Mouse (Mus musculus): ENCODE data around the gene Cacna1s. TPM values are rescaled to one million over a fixed set of nuclear protein-coding genes. Genes with fewer than 3 reads are reported as not detected.

The Cacna1s gene
- total RNA-seq, 2 experiments from 2014 or later = 779 to 840 TPM

DNA sequence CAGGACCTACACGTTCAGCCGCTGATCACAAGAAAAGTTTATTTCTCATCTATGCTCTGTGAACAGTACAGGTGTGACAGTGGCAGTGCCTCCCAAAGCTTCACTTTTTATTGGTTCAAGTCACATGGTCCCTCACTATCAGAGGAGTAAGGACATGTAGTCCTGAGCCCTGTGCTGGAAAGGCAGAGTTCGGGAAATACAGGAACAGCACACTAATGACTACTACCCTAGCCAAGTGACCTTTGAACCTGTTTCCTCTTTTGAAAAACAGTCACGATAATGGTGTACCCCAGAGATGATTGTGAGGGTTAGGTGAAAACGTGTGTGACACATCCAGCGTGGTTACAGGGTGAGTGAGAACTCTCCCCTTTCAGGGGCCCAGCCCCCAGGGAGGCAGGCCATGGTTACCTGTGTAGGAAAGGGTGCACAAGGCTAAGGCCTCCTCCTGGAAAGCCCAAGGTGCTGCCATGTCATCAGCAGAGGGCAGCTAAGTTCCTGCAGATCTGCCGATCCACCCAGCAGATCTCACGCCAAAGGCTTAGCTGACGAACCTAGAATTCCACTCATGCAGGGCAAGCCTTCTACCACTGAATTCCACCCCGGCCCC lies 73.7 kb downstream of the Cacna1s start:
- intact Hi-C loops (cut with DNase I) = no loop called here
- H3K4me3 ChIP-seq = no peak overlapping the region
- no peak for TF ChIP-seq CTCF (IDR thresholded peaks at IDR 0.05)
- 0 out of 2 replicates have a peak overlapping the region, but pooled peaks have one; percentile 16 for H3K27ac ChIP-seq
- DNase-seq = no peak

DNA sequence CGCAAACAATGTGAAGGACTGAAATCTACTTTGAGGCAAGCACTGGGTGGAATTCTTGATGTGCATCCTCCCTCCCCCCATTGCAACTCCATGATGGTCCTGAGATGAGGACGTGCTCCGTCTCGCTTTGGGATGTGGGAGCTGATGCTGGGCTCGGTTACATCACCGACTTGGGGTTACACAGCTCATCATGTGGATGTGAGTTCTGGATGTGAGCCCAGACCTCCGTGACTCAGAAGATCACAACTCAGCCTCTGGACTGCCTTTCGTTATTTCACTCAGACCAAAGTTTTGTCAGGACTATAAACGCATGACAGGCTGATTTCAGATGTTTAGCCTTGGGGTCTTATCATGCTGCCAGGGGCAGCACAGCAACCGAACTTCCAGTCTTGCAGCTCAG lies 74.3 kb downstream of the Cacna1s start:
- Histone ChIP-seq H3K4me3 (no peak overlapping the region), H3K27ac (peak overlapping the region; percentile 41)
- intact Hi-C loops (cut with DNase I) = no loop called here
- DNase-seq = peak; percentile 81
- no peak for TF ChIP-seq CTCF (IDR thresholded peaks at IDR 0.05)

DNA sequence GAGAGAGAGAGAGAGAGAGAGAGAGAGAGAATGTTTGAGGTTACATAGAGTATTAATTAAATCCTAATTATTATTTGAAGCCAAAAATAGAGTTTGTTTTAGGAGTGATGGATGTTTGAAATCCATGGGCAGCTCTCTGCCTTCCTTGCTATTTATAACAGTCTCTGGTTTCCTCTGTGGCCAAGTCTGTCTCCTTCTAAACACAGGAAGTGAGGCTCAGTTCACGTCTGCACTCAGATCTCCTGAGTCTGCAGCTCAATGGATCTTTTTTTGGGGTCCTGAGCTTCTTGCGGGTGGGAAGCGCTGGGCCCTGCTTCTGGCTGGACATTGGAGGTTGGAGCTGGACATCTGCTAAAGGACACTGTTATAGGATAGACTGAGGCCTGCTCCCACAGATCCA lies 75.3 kb downstream of the Cacna1s start:
- DNase-seq = no peak
- H3K27ac ChIP-seq = peak overlapping the region; percentile 56
- TF ChIP-seq CTCF (IDR thresholded peaks at IDR 0.05) = no peak
- intact Hi-C loops (cut with DNase I) = no loop called here
- no peak overlapping the region for H3K4me3 ChIP-seq

DNA sequence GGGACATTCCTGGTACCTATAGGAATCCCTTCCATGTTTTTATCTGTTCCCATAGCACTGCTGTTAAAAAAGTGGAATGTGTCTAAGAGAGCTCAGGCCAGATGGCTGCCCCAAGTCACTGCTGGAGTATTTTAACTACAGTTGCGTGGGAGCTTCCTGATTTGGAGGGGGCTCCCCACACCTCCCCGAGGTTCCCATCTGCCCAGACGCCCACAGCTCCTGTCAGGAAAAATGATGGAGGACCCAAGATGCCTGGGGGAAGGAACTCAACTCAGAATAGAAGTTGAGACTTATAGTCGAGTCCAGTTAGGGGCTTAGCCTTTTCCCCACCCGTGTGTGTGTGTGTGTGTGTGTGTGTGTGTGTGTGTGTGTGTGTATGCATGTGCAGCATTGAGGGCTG lies 75.9 kb downstream of the Cacna1s start:
- no peak for DNase-seq
- Histone ChIP-seq H3K27ac (peak overlapping the region; percentile 56; the same call in 1 of the 2 replicates), H3K4me3 (no peak overlapping the region)
- intact Hi-C loops (cut with DNase I) = no loop called here
- no peak for TF ChIP-seq CTCF (IDR thresholded peaks at IDR 0.05)

DNA sequence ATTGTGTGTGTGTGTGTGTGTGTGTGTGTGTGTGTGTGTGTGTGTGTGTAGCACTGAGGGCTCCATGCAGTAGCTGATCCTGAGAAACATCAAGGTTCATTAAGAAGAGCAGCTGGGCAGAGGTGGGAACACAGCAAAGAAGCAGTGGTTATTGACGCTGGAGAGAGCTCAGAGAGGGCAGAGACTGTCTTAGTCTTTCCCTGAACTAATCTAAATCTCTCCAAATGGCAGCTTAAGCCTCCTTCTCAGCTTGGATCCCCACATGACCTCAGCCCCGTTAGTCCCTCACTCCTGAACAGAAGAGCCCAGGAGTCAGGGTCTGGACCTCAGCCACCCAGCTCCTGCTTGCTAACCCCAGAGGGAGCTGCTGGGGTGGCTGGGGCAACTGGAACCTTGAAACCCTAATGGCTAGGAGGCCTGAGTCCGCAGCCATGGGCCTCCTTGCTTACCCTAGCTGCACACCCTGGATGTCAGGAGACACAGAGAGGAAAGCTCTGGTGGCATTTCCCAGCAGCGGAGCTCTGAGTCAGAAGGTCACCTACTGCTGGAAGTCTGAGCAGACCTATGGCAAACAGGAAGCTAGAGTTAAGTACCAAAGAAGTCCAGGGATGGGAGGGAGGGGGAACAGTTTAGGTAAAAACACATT lies 76.5 kb downstream of the Cacna1s start:
- H3K4me3 ChIP-seq = no peak overlapping the region
- DNase-seq = no peak
- no peak for TF ChIP-seq CTCF (IDR thresholded peaks at IDR 0.05)
- intact Hi-C loops (cut with DNase I) = no loop called here
- H3K27ac ChIP-seq = no peak overlapping the region

DNA sequence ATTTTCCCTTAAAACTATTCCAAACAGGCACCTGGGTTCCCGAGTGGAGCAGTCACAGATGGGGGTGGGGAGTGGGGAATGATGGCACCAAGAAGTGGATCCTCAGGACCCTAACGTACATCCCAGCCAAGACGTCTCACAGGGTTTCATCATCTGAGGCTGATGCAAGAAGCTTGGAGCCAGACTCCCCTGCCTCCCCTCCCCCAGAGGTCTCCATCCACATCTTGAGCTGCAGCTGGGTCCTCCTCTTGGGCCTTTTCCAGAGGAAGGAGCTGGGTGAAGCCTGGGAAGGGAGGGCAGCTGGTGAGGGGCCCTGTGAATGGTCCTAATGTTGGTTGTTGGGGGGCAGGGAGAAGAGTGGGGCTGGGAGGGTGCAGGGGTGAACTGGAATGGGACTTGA lies 77.6 kb downstream of the Cacna1s start:
- TF ChIP-seq CTCF (IDR thresholded peaks at IDR 0.05) = no peak
- intact Hi-C loops (cut with DNase I) = no loop called here

DNA sequence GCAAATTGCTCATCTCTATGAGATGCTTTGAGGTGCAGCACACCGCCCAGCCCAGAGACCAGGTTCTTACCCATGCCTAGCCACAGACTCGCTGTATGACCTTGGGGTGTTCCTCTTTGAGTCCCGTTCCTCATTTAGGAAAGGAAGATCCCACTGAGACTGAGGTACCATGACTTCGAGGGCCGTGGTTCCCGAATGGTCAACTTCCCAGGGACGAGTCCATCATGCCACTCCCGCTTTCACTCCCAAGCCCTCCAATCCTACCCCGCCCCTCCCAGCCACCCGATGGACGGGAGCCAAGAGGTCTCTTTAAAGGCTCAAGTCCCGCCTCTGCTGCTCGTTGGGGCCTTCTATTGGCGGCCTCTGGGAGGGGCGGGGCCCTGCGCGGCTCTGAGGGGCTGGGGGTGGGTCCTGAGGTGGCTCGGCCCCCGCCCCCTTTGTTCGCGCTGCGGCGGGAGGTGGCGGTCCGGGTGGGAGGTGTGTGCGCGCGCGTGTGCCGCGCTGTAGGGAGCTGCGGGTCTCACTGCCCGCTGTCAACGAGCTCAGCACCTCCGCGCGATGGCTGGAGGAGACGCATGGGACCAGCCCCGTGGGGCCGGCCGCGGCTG lies 78.5 kb downstream of the Cacna1s start, which contains the start of gene Kif21b:
TSS of gene Kif21b (plus strand) at position 439 of the 608 bp plus-strand sequence.
- DNase-seq = peak; percentile 89
- intact Hi-C loops (cut with DNase I) = no loop called here
- peak within 1 kb of the TSS; percentile 74 for H3K27ac ChIP-seq
- TF ChIP-seq CTCF (IDR thresholded peaks at IDR 0.05) = no peak
- peak within 1 kb of the TSS; percentile 83 for H3K4me3 ChIP-seq

More for the DNA sequence above, 77.6 kb downstream of the Cacna1s start:
- Histone ChIP-seq H3K27ac (no peak overlapping the region), H3K4me3 (no peak overlapping the region)
- DNase-seq = no peak

DNA sequence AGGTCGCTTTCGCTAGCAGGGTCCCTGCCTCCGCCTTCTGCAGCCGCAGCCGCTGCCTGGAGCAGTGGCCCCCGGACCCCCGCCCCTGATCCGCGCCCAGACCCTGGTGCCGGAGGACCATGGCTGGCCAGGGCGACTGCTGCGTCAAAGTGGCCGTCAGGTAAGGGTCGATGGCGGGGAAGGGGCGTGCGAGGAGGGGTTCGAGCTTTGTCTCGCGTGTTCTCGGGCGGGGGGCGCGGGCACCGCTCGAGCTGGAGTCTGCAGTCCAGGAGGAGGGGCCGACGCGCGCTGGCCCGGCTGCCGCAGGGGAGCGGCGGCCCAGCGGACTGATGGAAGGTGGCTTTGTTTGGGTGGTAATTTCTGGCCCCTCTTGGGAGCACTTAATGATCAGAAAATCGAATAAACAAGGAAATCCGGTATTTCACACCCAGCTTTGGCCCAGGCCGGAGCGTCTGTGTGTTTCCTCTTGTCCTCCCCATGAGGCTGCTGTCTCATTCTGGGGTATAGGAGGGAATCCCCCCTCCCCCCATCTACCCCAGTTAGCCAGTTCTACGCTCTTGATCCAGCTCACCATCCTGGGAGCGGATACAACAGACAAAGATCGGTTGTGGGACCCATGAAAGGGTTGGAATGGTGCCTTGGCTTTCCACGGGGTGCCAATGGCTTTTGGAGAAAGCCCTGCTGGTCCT lies 79.2 kb downstream of the Cacna1s start:
- intact Hi-C loops (cut with DNase I) = no loop called here
- DNase-seq = no peak
- Histone ChIP-seq H3K27ac (peak overlapping the region; percentile 74), H3K4me3 (peak overlapping the region; percentile 83)
- TF ChIP-seq CTCF (IDR thresholded peaks at IDR 0.05) = no peak

DNA sequence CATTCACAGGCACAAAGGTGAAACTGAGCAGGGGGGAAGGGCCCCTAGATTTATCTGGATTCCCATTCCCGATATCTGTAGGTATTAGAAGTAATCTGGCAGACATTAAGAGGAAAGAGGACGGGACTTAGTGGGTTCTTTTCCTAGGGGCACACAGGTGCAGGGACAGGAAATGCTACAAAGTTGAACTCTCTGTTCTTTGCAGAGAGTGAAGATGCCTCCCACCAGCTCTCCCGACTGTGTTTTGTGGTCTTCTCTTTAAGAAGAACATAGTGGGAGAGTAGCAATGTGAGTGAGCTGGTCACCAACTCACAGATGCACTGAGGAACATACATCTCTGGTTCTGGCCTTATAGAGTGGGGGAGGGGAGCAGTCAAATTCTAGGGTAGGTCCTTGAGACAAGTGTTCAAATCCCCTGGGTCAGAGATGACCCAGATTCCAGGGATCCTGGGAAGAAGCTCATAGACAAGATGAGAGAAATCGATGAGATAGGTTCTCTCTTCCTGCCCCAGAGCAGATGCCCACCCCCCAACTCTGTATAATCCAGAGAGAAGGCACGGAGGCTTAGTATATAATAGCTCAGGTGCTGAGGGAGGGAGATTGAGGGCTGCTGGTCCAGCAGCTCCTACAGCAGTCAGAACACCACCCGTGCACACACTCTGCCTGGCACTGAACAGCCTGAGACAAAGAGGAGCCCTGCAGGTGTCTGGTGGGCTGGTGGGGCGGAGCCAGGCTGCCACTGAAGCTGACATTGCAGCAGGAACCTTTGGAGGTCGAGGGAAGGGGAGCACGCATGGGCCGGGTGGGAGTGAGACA lies 80.0 kb downstream of the Cacna1s start:
- intact Hi-C loops (cut with DNase I) = no loop called here
- peak overlapping the region; percentile 83 for H3K4me3 ChIP-seq
- H3K27ac ChIP-seq = peak overlapping the region; percentile 74; the same call in 1 of the 2 replicates
- TF ChIP-seq CTCF (IDR thresholded peaks at IDR 0.05) = no peak
- no peak for DNase-seq

DNA sequence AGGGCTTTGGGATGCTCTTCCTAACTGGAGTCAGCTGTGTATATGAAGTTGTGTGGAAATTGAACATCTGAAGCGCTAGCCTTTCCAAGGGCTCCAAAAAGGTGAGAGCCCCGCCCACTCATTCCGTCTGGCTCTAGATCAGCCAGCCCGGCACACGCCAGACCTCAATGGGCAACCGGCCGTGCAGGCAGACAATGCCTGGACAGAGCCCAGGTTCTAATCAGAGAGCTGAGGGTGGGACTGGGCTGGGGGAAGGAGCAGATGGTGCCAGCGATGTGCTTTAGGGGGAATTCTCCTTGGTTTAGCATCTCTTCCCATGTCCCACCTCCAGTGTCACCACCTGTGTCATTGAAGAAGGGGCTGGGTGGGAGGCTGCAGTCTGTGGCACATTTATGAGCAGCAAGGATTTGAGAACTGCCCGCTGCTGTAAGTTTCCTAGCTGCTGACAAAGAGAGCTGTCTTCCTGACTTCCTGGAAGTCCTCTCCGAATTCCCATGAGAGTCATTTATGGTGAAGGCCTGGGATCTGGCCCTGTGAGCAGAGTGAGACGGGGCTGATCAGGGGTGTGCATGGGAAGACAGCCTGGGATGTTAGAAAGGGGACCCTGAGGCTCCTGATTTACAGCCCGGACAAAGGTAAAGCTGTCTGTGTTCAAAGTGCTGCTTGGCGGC lies 81.2 kb downstream of the Cacna1s start:
- no peak for DNase-seq
- H3K4me3 ChIP-seq = 0 out of 2 replicates have a peak overlapping the region, but pooled peaks have one; percentile 30
- intact Hi-C loops (cut with DNase I) = no loop called here
- H3K27ac ChIP-seq = peak overlapping the region; percentile 48; the same call in 1 of the 2 replicates
- no peak for TF ChIP-seq CTCF (IDR thresholded peaks at IDR 0.05)

DNA sequence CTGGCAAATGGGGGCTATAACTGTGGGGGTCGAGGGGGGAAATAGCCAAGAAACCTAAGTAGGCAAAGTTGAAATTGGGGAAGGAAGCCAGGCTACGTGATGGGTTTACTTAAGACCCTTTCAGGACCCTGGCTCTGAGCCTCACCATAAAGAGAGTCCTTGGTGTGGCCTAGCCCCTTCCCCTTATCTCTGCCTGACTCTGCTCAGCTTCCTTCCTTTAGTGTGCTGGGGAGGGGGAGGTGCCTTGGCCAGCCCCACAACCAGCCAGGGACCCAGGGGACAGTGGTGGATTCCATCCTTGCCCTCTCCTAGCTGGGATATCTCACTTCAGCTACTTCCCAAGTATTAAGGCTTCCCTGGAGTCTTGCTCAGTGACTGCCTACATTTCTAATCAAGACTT lies 82.0 kb downstream of the Cacna1s start:
- H3K27ac ChIP-seq = 0 out of 2 replicates have a peak overlapping the region, but pooled peaks have one; percentile 48
- no peak overlapping the region for H3K4me3 ChIP-seq
- intact Hi-C loops (cut with DNase I) = no loop called here
- no peak for TF ChIP-seq CTCF (IDR thresholded peaks at IDR 0.05)
- no peak for DNase-seq
